Mouse (Mus musculus) right cerebral cortex, postnatal 36 days (tissue): Measurements from ENCODE around the gene Obscn.
A peak's percentile ranks its signal among the peaks of the same experiment; 100 is the strongest.

Experiments used
- DNase-seq, 2 experiments: peaks; one replicate each; pipeline ENCODE4 v3.0.0; 2022; ENCODE audit warnings: low spot score in 2 of 2, mixed read lengths in 1 of 2

Obscn gene

DNA sequence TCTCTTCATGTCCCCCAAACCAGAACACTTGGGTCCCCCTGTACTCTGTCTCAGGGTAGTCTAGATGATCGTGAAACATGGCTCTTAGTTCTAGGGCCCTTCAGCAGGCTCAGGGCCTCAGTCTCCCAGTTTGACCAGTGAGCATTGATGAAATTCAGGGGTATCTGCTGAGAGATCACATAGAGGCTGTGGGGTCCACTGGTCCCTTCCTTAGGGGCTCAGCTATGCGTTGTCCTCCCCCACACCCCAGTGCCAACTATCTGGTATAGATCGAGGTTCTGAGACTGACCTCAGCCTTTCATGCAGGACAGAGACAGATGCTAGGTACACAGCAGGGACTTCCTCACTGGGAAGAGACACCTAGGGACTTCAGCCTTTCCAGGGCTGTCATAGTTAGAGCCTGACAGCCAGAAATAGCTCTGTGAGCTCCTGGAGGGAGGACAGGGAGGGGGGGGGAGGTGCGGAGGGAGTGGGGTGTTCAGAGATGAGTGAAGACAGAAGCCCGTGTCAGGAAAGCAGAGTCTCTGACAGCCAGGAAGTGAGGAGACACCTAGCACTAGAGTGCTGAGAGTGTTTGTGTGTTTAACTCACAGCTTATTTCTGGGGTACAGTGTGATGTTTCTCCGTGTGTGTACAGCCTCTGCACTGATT is 152.4 kb downstream of the Obscn start:
- DNase-seq = no peak

DNA sequence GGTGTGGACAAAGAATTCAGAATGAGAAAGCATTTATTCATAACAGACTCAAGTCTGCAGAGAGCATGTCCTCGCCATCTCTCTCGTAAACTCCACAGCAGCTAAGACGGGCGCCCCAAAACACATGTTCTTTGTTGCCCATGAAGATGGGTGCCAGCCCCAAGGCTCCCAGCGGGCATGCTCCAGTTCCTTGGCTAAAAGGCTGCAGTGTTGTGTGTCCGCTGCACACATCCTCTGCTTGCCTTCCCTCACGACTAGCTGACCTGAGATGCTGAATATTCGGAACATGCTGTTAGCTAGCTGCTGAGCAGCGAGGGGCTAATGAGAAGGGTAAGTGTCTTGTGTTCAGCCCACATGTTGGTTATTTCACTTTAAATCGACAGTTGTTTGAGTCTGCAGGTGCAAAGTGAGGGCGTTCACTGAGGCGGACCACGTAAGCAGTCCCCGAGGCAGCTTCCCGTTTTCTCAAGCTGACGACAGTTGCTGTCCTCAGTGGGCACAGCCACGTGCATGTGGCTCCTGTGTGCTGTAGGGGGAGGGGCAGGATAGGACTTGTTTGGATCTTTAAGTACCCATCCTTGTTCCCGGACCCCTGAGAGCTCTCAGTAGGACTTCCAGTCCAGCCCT is 153.6 kb downstream of the Obscn start:
- no peak for DNase-seq

DNA sequence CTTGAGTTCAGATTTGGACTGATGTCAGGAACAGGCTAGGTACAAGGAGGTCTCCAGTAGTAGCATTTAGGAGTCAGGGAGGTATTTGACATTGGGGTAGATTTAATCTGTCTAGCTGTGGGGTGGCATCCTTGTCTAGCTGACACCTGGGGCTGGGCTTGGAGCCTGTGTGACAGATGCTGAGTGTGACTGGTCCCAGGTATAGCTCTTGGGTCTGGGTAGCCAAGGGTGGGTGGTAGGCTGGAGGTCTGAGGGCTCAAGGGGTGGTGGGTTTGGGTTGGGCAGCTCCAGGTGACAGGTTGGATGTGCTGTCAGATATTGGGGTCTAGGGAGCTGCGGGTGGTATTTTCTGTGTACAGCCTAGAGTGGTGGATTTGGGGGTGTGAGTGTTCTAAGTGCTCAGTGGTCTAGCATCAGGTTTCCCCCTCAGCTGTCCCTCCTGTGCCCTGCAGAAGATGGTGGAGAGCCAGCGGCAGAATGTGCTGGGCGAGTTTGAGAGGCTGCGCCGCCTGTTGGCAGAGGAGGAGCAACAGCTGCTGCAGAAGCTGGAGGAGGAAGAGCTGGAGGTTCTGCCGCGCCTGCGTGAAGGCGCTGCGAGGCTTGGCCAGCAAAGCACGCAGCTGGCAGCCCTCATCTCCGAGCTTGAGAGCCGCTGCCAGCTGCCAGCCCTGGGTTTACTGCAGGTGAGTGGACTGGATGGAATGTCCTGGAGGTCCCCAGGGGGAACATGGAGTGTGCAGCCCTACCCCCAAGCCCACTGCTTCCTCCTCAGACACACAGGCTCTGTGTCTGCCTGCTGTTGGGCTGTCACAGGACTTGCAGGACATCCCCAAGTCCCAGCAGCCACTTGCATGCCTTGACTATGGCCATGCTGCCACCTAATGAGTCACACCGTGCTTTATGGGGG is 154.4 kb downstream of the Obscn start:
- DNase-seq = peak; percentile 64 to 77

DNA sequence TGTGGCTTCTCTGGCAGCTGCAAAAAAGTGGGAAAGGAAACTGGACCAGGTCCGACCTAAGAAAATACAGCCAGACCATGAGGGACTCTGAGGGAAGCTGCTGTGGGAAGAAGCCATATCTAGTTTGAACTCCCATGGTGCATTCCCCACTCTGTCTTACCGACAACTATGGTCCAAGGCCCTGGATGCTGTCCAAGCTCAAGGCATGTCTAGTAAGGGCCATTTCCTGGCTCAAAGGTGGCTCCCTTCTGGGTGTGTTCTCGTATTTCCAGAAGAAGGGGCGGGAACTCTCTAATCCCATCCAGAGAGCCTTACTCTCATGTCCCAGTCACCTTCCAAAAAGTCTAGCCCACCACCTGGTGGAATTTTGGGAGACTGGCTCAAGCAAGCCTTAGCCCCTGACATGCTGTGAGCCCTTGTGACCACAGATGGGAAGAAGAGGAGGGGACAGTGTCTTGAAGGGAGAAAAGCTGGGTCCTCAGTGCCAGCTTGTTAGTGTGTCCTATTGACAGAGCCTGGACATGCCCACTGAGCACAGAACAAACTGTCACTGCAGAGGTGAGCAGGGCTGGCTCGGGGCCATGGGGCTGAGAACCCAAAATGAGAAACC is 155.7 kb downstream of the Obscn start:
- DNase-seq = no peak

DNA sequence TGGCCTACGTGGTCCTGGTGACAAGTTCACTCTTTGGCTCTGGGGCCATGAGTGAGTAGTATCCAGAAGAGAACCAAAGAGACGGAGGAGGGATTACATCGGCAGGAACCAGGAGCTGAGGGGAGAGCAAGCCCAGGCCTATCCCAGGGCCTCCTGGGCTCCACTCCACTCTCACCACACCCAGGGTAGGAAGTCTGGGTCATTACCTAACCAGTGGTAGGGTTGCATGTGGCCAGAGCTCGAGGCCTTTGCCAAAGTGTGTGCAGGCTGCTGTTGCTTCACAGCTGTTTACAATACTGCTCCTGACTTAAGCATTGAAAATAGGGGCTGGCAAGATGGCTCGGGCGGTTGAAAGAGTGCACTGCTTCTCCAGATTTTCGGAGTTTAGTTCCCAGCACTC is 156.5 kb downstream of the Obscn start:
- no peak for DNase-seq

DNA sequence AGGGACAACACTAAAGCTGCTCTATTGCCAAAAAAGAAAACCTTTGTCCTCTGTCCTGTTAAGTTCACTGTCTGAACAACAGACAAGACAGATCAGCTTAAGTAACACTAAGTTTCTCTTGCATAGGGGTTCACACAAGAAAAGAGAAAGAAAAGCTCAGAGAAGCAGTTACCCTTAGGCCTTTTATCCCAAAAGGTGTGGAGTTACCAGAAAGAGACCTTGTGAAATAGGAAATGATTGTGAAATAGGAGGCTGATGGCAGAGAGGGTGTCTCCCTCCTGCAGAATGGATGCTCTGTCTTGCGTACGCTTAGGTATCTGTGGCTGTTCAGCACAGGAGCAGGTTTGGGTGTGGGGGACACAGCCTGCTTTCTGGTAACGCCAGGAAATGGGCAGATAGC is 157.0 kb downstream of the Obscn start:
- no peak for DNase-seq

DNA sequence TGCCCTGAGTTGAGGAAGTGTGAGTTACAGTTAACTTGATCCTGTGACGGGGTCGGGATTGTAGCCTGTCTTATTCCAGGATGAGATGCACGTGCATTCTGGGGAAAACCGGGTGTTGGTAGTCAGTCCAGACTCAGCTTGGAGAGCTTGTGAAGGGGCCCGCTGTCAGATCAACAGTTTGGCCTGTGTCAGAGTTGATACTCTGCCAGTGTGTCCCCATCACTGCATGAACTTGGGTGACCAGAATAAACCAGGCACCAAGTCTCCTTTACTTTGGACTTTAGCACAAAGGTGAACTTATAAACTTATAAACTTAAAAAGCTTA is 157.5 kb downstream of the Obscn start:
- DNase-seq = no peak

DNA sequence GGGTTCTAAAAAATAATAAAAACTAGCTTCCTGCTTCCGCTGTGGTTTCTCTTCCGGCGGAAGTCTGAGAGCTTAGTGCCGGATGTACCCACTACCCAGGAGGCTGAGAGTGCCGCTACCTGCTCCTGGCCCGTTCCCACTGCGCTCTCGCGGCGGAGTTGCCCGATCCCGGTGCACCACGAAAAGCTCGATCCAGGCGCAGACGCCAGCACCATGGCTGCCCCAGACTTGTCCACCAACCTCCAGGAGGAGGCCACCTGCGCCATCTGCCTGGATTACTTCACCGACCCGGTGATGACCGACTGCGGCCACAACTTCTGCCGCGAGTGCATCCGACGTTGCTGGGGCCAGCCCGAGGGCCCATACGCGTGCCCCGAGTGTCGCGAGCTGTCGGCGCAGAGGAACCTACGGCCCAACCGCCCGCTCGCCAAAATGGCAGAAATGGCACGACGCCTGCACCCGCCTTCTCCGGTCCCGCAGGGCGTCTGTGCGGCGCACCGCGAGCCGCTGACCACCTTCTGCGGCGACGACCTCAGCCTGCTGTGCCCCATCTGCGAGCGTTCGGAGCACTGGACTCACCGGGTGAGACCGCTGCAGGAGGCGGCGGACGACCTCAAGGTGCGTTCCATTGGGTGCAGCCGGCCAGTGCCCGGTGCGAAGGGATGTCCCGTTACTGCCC is 158.0 kb downstream of the Obscn start, which contains the start of gene Trim11:
Trim11 (plus strand) TSS at position 67 of the 679 bp plus-strand sequence.
- DNase-seq = no peak

DNA sequence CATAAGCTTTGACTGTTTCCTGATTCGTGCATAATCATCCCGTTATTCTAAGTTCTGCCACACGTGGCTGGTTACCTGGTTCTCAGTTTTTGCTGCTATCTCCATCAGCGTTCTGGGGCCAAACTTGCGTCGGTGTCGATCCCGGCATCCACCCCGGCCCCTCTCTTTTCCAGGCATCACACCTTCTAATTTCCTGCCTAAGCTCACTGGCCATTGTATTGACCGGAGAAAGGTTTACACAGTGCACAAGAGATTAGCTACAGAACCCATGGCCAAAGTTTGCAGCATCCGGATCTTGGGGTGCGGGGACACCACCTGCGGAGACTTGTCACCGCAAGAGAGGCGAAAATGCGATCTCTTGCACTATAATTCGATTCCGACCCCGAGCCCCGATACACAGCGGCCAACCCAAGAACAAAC is 158.6 kb downstream of the Obscn start:
- DNase-seq = no peak

DNA sequence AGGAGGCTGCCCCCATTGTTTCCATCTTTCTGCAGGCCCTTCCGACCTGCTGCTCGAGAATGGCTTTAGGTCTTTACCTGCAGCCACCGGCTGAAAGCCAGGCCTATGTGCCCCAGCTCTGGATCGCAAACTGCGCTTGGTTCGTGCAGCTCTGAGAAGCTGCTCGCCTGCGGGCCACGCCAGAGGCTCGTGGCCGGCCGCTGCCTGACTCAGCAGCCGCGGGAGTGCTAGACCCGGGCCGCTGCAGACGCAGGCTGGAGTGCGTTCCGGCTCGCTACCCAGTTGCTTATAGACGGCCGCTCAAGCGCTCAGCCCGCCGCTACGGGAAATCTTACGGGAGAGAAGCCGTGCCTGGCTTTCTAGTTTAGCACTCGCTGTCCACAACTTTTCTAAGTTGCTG is 159.1 kb downstream of the Obscn start:
- DNase-seq = no peak

DNA sequence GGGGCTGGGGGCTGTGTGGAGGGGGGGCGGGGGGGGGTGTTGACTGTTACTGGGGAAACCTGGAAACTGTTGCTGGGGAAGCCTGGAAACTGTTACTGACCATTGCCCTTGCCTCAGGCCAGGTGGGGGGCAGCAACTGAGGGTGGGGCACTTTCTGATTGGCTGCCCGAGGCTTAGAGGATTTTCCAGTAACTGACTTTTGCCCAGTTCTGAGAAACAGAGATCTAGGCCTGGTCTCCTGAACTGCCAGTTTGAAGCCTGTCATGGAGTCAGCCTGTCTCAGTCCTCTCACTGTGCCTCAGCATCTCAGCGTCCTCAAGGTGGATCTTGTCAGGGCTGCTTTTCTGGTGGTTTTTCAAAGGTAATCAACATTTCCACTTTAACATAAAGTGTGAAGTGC is 161.8 kb downstream of the Obscn start:
- no peak for DNase-seq

DNA sequence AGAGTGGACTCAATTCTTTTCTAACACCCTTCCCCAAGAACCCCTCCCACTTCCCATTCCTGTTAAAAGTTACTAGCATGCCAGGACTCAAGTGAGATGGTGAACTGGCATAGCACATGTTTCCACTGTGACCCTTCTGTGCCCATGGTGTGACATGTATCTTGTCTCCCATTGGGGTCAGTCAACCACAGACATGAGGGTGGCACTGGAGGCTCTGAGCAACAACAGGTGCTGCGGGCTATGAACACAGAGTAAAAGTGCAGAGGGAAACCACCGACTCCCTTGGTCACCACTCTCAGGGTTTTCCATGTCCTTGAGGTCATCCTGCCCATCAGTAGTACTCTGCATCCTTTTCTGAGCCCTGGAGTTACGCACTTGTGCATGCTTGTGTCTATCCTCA is 164.4 kb downstream of the Obscn start:
- no peak for DNase-seq

DNA sequence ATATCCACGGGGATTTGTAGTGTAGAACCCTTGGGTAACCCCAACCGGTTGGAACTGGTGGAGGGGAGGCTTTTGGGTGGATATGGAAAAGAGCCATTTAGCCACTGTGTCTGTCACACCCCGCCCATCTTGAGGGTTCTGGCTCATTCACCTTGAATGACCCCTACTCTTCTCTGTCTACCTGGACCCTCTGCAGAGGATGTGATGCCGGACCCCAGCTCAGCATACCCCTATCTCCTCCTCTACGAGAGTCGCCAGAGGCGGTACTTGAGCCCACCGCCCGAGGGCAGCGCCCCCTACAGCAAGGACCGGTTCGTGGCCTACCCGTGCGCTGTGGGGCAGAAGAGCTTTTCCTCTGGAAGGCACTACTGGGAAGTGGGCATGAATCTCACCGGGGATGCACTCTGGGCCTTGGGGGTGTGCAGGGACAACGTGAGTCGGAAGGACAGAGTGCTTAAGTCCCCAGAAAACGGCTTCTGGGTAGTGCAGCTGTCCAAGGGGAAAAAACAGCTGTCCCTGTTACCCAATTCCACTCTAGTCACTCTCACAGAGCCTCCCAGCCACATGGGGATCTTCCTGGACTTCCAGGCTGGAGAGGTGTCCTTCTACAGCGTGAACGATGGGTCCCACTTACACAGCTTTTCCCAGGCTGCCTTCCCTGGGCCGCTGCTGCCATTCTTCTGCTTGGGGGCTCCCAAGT is 165.2 kb downstream of the Obscn start:
- DNase-seq = no peak

DNA sequence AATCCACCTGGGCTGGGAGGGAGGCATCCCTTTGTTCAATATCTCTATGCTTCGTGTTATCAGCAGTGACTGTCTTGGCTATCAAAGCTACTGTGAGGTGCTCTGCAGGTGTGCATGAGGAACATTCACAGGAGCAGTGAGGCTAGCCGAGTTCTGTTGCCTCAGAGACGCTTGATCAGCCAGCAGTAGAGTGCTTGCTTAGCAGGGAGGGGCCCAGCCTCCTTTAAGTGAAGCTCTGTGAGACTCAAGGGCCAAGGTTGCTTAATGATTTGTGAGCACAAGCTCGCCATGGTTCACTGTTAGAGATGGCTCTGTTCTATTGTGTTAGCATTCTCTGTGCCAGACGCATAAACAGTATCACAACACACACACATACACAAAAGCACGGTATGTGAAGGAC is 166.5 kb downstream of the Obscn start:
- no peak for DNase-seq

DNA sequence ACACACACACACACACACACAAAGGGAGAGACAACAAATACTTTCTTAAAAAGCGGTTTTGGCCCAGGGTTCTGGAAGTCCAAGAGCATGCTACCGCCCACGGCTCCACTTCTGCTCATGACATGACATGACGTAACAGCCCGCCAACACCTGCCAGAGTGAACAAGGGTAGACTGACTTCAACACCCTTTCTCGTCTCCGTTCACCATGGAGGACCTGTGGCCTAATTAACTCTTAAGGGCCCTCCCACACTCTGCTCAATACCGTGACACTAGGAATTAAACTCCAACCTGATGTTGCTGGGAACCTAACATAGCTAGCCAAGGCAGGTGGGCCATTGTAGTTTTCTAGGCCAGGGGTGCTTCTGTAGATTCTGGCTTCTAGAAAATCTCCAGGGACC is 167.2 kb downstream of the Obscn start:
- no peak for DNase-seq

DNA sequence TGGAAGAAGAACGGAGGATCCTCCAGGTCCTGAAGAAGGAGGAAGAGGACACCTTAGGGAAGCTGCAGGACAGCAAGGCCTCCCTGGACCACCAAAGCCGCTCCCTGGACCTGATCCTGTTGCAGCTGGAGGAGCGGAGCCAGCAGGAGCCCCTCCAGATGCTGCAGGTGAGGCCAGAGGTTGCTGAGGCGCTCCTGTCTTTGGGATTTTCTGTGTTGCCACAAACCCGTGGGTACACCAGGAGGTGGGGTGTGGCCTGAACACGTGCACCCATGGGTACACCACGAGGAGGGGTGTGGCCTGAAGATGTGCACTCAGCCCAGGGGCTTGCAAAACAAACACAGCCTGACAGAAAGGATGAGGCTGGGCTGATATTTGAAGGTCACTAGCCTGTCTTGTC is 167.7 kb downstream of the Obscn start:
- no peak for DNase-seq

DNA sequence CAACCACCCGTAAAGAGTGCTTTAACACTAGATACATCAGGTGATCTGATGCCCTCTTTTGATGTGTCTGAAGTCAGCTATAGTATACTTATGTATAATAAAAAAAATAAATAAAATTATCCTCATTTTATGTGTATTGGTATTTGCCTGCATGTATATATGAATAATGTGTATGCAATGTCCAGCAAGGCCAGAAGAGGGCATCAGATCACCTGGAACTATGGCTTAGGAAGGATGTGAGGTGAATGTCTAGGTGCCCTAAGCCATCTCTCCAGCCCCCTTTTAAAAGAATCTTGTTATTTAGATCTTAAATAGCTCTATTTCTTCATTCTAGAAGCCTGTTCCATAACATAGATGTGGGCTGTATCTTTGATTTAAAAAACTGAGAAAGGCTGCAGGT is 168.9 kb downstream of the Obscn start:
- no peak for DNase-seq

DNA sequence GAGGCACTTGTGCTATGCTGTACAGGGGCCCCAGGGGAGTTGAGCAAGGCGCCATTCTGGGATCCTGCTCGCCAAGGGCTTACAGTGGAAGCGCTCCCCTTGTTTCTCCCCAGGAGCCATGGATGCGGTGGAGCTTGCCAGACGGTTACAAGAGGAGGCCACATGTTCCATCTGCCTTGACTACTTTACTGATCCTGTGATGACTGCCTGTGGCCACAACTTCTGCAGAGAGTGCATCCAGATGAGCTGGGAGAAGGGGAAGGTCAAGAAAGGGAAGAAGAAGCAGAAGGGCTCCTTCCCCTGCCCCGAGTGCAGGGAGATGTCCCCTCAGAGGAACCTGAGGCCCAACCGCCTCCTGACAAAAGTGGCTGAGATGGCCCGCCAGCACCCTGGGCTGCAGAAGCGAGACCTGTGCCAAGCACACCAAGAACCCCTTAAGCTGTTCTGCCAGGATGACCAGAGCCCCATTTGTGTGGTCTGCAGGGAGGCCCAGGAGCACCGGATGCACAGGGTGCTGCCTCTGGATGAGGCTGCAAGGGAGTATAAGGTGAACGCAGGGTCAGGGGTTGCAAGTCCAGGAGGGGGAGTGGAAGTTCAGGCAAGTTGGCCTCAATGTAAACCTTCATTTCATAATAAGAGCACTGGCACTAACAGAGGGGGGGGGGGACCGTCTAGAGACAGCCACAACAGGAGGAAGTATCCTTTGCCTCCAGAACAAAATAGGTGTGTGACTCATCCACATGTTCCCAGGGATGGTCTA is 171.0 kb downstream of the Obscn start:
- DNase-seq = no peak

DNA sequence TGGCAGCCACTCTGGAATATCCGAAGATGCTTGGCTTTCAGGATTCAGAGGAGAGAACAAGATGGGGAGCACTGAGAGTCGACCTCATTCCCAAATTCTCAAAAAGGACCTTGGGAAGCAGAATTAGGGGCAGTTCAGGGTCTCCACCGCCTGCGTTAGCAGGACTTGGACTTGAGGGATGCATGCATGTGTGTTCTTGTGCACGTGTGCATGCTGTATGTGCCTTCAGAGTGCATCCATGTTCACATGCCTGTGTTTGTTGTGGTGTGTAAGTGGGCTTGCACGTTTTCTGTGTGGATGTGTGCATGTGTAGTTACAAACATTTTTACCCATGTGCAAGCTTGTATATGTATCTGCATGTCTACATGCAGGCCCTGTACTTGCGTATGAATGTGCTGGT is 172.0 kb downstream of the Obscn start:
- DNase-seq = no peak

DNA sequence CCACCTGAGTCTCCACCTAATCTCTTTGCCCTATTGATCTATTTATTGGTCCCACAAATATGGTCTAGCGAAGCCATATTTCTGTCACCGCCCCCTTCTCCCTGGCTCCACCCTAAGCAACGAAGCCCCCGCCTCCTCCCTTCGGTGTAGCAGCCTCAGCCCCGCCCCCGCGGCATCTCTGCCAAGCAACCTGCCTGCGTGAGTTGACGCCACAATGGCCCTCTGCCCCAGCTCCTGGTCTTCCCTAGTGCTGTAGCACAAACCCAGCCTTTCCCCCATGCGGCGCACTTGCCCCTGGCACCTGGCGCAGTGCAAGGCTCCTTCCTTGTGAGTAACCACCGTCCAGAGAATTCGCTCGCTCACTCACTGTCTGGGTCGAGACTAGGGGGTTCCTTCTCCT is 172.7 kb downstream of the Obscn start:
- no peak for DNase-seq
